ENCODE assay signal across 10 mouse cellular contexts in the genomic region with DNA sequence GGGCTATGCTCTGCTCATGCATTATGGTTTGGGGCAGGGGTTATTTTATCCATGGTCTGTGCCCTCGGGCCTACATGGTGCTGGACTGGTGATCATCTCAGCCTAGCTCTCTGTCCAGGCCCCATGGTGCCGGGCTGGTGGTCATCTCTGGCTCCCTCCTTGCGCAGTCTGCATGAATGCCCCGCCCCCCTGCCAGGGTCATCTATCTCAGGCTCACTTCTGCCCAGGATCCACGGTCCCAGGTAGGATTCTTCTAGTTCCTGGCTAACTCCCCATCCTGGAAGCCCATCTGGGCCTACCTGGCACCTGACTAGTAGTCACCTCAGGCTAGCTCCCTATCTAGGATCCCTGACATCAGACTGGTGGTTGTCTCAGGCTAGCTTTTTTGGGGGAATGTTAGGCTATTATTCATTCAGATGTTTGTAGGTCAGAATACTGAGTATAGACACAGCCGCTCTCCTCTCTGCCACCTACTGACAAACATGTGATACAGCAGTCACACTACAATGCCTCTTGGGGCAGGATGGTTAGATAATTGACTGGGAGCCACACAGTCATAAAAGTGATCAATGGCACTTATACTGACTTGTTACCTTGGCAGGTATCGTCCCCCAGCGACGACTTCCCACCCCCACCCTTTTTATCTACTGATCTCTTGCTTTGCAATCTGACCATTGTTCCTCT.
A peak's percentile ranks its signal among the peaks of the same experiment; 100 is the strongest.
DNase-seq lines count a peak whose midpoint lies in the region; ATAC-seq and TF ChIP-seq lines count a peak whose summit lies in the region.
"Had no signal": no experiment of that assay in that cellular context is flagged by ENCODE, and none has a peak within 500 bp of the region (broad histone marks: within the 10 kb centered on the region; RNA-seq: fewer than 3 reads in every experiment).

No protein-coding gene starts in this region.

- no peaks in the 10 kb centered on the region for H3K27me3 ChIP-seq in forebrain, embryonic 11.5 days (ENCODE audit: control insufficient read depth, insufficient read depth, low read length)
- H3K27me3 ChIP-seq in forebrain, embryonic 10.5 days (ENCODE audit: poor library complexity, severe bottlenecking), result no peaks in the 10 kb centered on the region
- no peaks in the 10 kb centered on the region for H3K27me3 ChIP-seq in liver, postnatal 0 days (ENCODE audit: insufficient read depth, low read length)
- H3K27me3 ChIP-seq in liver, embryonic 12.5 days (replicated peaks), result no peaks in the 10 kb centered on the region
- H3K27me3 ChIP-seq: limb, embryonic 13.5 days had no signal

- H3K4me1 ChIP-seq in forebrain, embryonic 11.5 days (replicated peaks; ENCODE audit: control insufficient read depth, insufficient read depth, low read length), result no peaks in the 10 kb centered on the region
- no peaks in the 10 kb centered on the region; the same call in 1 of the 2 replicates for H3K4me1 ChIP-seq in forebrain, embryonic 10.5 days
- no peaks in the 10 kb centered on the region for H3K4me1 ChIP-seq in liver, postnatal 0 days (ENCODE audit: insufficient read depth)
- no peaks in the 10 kb centered on the region for H3K4me1 ChIP-seq in liver, embryonic 12.5 days
- H3K4me1 ChIP-seq: limb, embryonic 13.5 days had no signal

- H3K9ac ChIP-seq in forebrain, embryonic 11.5 days (ENCODE audit: low read length), result no peak overlapping the region
- no peak overlapping the region for H3K9ac ChIP-seq in liver, postnatal 0 days (replicated peaks)
- no peak overlapping the region for H3K9ac ChIP-seq in liver, embryonic 12.5 days
- H3K9ac ChIP-seq: limb, embryonic 13.5 days had no signal

- H3K4me2 ChIP-seq in forebrain, embryonic 11.5 days (ENCODE audit: low read depth, low read length, severe bottlenecking), result no peak overlapping the region
- no peak overlapping the region for H3K4me2 ChIP-seq in liver, postnatal 0 days (ENCODE audit: low read depth, low read length)
- H3K4me2 ChIP-seq in liver, embryonic 12.5 days, result no peak overlapping the region
- H3K4me2 ChIP-seq: limb, embryonic 13.5 days had no signal

- peak; percentile 63 for TF ChIP-seq CTCF in liver, postnatal 0 days (IDR thresholded peaks at IDR 0.05; ENCODE audit: low read depth)

- no peak for TF ChIP-seq EP300 in liver, postnatal 0 days (IDR thresholded peaks at IDR 0.05; ENCODE audit: low read depth)

- H3K27ac ChIP-seq in forebrain, embryonic 11.5 days (ENCODE audit: low read depth, low read length), result no peak overlapping the region
- no peak overlapping the region for H3K27ac ChIP-seq in forebrain, embryonic 10.5 days
- no peak overlapping the region for H3K27ac ChIP-seq in liver, postnatal 0 days (ENCODE audit: low read depth)
- H3K27ac ChIP-seq in liver, embryonic 12.5 days, result no peak overlapping the region
- H3K27ac ChIP-seq: limb, embryonic 13.5 days had no signal

- no peak overlapping the region for H3K4me3 ChIP-seq in forebrain, embryonic 11.5 days (ENCODE audit: low read depth, low read length)
- H3K4me3 ChIP-seq in forebrain, embryonic 10.5 days, result no peak overlapping the region
- H3K4me3 ChIP-seq in liver, postnatal 0 days (ENCODE audit: low read depth, low read length), result no peak overlapping the region
- no peak overlapping the region for H3K4me3 ChIP-seq in liver, embryonic 12.5 days
- H3K4me3 ChIP-seq: limb, embryonic 13.5 days had no signal

- no peak for DNase-seq in forebrain, embryonic 11.5 days (ENCODE audit: low spot score)
- no peak for DNase-seq in forebrain, embryonic 10.5 days (ENCODE audit: extremely low spot score, low spot score)
- no peak for DNase-seq in liver, postnatal 0 days
- peak; percentile 28 for DNase-seq in cerebellum, adult 11-12 months
- DNase-seq in kidney, postnatal 36 days, result peak; percentile 10 to 29
- DNase-seq in MN1 (ENCODE audit: low spot score), result no peak

- no peaks in the 10 kb centered on the region for H3K9me3 ChIP-seq in forebrain, embryonic 11.5 days (ENCODE audit: control insufficient read depth, low read length)
- no peaks in the 10 kb centered on the region for H3K9me3 ChIP-seq in forebrain, embryonic 10.5 days
- no peaks in the 10 kb centered on the region for H3K9me3 ChIP-seq in liver, postnatal 0 days (ENCODE audit: low read length)
- no peaks in the 10 kb centered on the region for H3K9me3 ChIP-seq in liver, embryonic 12.5 days (replicated peaks)
- H3K9me3 ChIP-seq: limb, embryonic 13.5 days had no signal

- H3K36me3 ChIP-seq in forebrain, embryonic 11.5 days (ENCODE audit: control insufficient read depth, insufficient read depth, low read length), result no peaks in the 10 kb centered on the region
- H3K36me3 ChIP-seq in forebrain, embryonic 10.5 days (replicated peaks), result no peaks in the 10 kb centered on the region
- no peaks in the 10 kb centered on the region for H3K36me3 ChIP-seq in liver, postnatal 0 days (replicated peaks; ENCODE audit: insufficient read depth, low read length)
- H3K36me3 ChIP-seq in liver, embryonic 12.5 days, result no peaks in the 10 kb centered on the region
- H3K36me3 ChIP-seq: G1E; limb, embryonic 13.5 days had no signal

- ATAC-seq in forebrain, embryonic 11.5 days (replicated peaks; ENCODE audit: low FRiP score), result 0 out of 2 replicates have a peak, but pooled peaks have one; percentile 42
- ATAC-seq in liver, postnatal 0 days, result no peak
- no peak for ATAC-seq in liver, embryonic 12.5 days
- ATAC-seq in megakaryocyte progenitor cell, adult 5-6 weeks (replicated peaks; ENCODE audit: poor library complexity), result no peak; the same call in 1 of the 2 replicates

- WGBS in forebrain, embryonic 11.5 days, result 66% methylated on average over 9 of the region's 9 CpGs
- 61% methylated on average over 9 of the region's 9 CpGs for WGBS in forebrain, embryonic 10.5 days
- WGBS in liver, postnatal 0 days (ENCODE audit: insufficient replicate concordance), result 49% methylated on average over 9 of the region's 9 CpGs
- WGBS in liver, embryonic 12.5 days (ENCODE audit: insufficient replicate concordance), result 45% methylated on average over 9 of the region's 9 CpGs

Comparison
In these comparisons a context has a peak if more than half of its experiments do, and no peak if none do; other contexts are left out.
1. DNase-seq: peak in cerebellum, adult 11-12 months (single experiment) and kidney, postnatal 36 days (2 of 2); none in forebrain, embryonic 11.5 days (single experiment), forebrain, embryonic 10.5 days (single experiment), liver, postnatal 0 days (single experiment) and MN1 (single experiment).